Mouse (Mus musculus): ENCODE data around the gene Tmem120b. TPM values are rescaled to one million over a fixed set of nuclear protein-coding genes. Genes with fewer than 3 reads are reported as not detected.

Gene Tmem120b
- total and polyA plus RNA-seq, 3 experiments, result 0.53 to 0.93 TPM; not detected in 1

DNA sequence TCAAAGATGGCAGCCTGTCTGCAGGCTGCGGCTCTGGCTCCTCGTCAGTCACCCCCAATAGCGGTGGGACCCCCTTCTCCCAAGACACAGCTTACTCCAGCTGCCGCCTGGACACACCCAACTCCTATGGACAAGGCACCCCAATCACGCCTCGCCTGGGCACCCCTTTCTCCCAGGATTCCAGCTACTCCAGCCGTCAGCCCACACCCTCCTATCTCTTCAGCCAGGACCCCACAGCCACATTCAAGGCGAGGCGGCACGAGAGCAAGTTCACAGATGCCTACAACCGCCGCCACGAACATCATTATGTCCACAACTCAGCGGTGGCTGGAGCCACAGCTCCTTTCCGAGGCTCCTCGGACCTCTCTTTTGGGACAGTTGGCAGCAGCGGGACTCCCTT, 79.4 kb downstream of the Tmem120b start:
- Histone ChIP-seq H3K36me3 (replicated peaks) (peaks cover 89% of the 10 kb centered on the region), H3K27me3 (ENCODE audit: insufficient read depth, low read length) (no peaks in the 10 kb centered on the region), H3K9me3 (replicated peaks) (no peaks in the 10 kb centered on the region), H3K4me3 (ENCODE audit: low read depth, low read length) (peak overlapping the region; percentile 55; the same call in 1 of the 2 replicates), H3K4me1 (ENCODE audit: insufficient read depth, low read depth, low read length) (peaks cover 90% of the 10 kb centered on the region)
- TF ChIP-seq CTCF (IDR thresholded peaks at IDR 0.05; ENCODE audit: low read depth, low read length) (no peak), TAL1 (conservative IDR thresholded peaks at IDR 0.05; ENCODE audit: low read depth, low read length) (no peak), POLR2AphosphoS5 (IDR thresholded peaks at IDR 0.05; ENCODE audit: insufficient replicate concordance, low read depth, low read length) (no peak), GATA2 (IDR thresholded peaks at IDR 0.05; ENCODE audit: borderline replicate concordance, low read depth, low read length) (no peak), GATA1 (IDR thresholded peaks at IDR 0.05; ENCODE audit: borderline replicate concordance, low read length) (no peak)
- no peak for ATAC-seq (ENCODE audit: extremely low read depth, insufficient number of reproducible peaks, low FRiP score, poor library complexity, severe bottlenecking)
- no peak for DNase-seq (ENCODE audit: low spot score)

DNA sequence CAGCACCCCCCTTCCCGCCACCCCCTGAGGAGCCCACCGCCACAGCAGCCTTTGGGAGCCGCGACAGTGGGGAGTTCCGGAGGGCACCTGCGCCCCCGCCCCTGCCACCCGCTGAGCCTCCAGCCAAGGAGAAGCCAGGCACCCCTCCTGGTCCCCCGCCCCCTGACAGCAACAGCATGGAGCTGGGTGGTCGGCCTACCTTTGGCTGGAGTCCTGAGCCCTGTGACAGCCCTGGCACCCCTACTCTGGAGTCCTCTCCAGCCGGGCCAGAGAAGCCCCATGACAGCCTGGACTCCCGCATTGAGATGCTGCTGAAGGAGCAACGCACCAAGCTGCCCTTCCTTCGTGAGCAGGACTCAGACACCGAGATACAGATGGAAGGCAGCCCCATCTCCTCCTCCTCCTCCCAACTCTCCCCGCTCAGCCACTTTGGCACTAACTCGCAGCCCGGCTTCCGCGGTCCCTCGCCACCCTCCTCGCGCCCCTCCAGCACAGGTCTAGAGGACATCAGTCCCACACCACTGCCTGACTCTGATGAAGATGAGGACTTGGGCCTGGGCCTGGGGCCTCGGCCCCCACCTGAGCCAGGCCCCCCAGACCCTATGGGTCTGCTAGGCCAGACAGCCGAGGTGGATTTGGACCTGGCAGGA, 80.0 kb downstream of the Tmem120b start:
- H3K4me1 ChIP-seq (ENCODE audit: insufficient read depth, low read depth, low read length), result peaks cover 95% of the 10 kb centered on the region
- peaks cover 95% of the 10 kb centered on the region for H3K36me3 ChIP-seq (replicated peaks)
- ATAC-seq (ENCODE audit: extremely low read depth, insufficient number of reproducible peaks, low FRiP score, poor library complexity, severe bottlenecking) (no peak), DNase-seq (ENCODE audit: low spot score) (no peak)
- H3K4me3 ChIP-seq (ENCODE audit: low read depth, low read length), result peak overlapping the region; percentile 55; the same call in 1 of the 2 replicates
- TF ChIP-seq GATA2 (IDR thresholded peaks at IDR 0.05; ENCODE audit: borderline replicate concordance, low read depth, low read length), result no peak
- TF ChIP-seq POLR2AphosphoS5 (IDR thresholded peaks at IDR 0.05; ENCODE audit: insufficient replicate concordance, low read depth, low read length), result no peak
- no peak for TF ChIP-seq GATA1 (IDR thresholded peaks at IDR 0.05; ENCODE audit: borderline replicate concordance, low read length)
- TF ChIP-seq TAL1 (conservative IDR thresholded peaks at IDR 0.05; ENCODE audit: low read depth, low read length), result no peak
- no peak for TF ChIP-seq CTCF (IDR thresholded peaks at IDR 0.05; ENCODE audit: low read depth, low read length)
- no peaks in the 10 kb centered on the region for H3K27me3 ChIP-seq (ENCODE audit: insufficient read depth, low read length)
- no peaks in the 10 kb centered on the region for H3K9me3 ChIP-seq (replicated peaks)

DNA sequence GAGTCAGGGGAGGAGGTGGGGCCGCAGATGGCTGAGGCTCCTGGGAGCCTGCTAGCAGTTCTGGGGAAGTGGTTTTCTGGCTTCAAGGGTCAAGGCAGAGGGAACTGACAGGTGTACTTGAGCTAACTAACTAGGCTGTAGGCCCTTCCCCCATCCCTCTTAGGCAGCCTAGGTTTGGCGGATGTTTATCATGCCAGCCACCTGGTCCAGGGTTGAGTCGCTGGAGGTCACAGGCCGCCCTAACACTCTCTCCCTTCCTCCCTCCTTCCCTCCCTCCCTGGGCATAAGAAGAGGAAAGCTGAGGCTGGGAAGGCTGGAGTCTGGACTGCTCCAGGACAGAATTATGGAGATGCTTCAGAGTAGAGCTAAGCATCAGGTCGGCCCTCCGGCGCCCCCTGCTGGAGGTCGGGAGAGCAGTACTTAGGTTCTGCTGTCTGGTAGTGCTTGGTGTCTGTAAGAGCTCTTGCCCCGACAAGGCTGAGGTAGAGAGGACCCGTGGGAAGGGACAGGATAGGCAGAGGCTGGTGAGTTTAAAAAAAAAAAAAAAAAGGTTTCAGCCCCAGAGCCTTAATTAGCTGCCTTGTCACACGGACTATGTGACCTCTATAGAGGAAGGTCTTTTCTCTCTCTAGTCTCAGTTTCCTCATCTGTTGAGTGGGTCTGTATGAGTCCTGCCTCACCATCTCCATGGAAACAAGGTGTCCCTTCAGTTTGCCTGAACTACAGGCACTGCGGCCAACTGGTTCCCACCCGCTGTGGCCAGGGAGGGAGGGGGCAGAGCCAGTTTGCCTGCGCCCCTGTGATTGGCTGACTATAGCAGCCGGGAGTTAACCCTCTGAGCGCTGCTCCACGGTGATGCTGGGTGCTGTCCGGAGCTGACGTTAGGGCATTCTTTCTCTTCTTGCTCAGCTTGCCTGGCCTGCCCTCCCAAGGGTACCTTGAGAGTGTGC, 81.5 kb downstream of the Tmem120b start:
- Histone ChIP-seq H3K4me1 (ENCODE audit: insufficient read depth, low read depth, low read length) (peaks cover 84% of the 10 kb centered on the region), H3K36me3 (replicated peaks) (peaks cover 99% of the 10 kb centered on the region)

DNA sequence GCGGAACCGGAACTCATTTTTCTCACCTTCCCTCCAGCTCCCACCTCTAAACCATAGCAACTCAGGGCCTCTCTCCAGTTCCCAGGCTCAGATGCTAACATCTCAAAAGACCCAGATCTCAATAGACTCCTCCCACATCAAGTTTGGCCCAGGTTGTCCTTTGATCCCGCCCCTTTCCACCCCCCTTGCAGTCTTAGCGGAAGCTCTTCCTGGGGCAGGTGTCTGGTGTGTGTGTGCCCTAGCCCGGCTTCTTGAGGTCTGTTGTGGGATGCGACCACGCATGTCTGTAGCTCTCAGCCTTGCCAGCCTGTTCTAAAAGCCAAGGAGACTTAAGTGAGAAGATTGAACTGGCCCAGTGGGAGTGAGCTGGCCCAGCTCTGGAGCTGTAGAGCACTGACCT, 82.4 kb downstream of the Tmem120b start:
- DNase-seq (ENCODE audit: low spot score) (no peak), ATAC-seq (ENCODE audit: extremely low read depth, insufficient number of reproducible peaks, low FRiP score, poor library complexity, severe bottlenecking) (no peak)
- H3K36me3 ChIP-seq (replicated peaks), result peaks cover 99% of the 10 kb centered on the region
- TF ChIP-seq POLR2AphosphoS5 (IDR thresholded peaks at IDR 0.05; ENCODE audit: insufficient replicate concordance, low read depth, low read length) (no peak), TAL1 (conservative IDR thresholded peaks at IDR 0.05; ENCODE audit: low read depth, low read length) (no peak), CTCF (IDR thresholded peaks at IDR 0.05; ENCODE audit: low read depth, low read length) (no peak)
- peaks cover 78% of the 10 kb centered on the region for H3K4me1 ChIP-seq (ENCODE audit: insufficient read depth, low read depth, low read length)
- no peaks in the 10 kb centered on the region for H3K9me3 ChIP-seq (replicated peaks)
- H3K27me3 ChIP-seq (ENCODE audit: insufficient read depth, low read length), result no peaks in the 10 kb centered on the region
- peak overlapping the region; percentile 71 for H3K4me3 ChIP-seq (ENCODE audit: low read depth, low read length)

More for the DNA sequence above, 81.5 kb downstream of the Tmem120b start:
- Histone ChIP-seq H3K4me3 (ENCODE audit: low read depth, low read length) (peak overlapping the region; percentile 71), H3K9me3 (replicated peaks) (no peaks in the 10 kb centered on the region), H3K27me3 (ENCODE audit: insufficient read depth, low read length) (no peaks in the 10 kb centered on the region)
- peak; percentile 62 for DNase-seq (ENCODE audit: low spot score)
- peak; percentile 62 for ATAC-seq (ENCODE audit: extremely low read depth, insufficient number of reproducible peaks, low FRiP score, poor library complexity, severe bottlenecking)
- TF ChIP-seq GATA2 (IDR thresholded peaks at IDR 0.05; ENCODE audit: borderline replicate concordance, low read depth, low read length) (no peak), POLR2AphosphoS5 (IDR thresholded peaks at IDR 0.05; ENCODE audit: insufficient replicate concordance, low read depth, low read length) (no peak), CTCF (IDR thresholded peaks at IDR 0.05; ENCODE audit: low read depth, low read length) (peak; percentile 89), GATA1 (IDR thresholded peaks at IDR 0.05; ENCODE audit: borderline replicate concordance, low read length) (no peak), TAL1 (conservative IDR thresholded peaks at IDR 0.05; ENCODE audit: low read depth, low read length) (peak; percentile 65; the same call in 1 of the 2 replicates)

DNA sequence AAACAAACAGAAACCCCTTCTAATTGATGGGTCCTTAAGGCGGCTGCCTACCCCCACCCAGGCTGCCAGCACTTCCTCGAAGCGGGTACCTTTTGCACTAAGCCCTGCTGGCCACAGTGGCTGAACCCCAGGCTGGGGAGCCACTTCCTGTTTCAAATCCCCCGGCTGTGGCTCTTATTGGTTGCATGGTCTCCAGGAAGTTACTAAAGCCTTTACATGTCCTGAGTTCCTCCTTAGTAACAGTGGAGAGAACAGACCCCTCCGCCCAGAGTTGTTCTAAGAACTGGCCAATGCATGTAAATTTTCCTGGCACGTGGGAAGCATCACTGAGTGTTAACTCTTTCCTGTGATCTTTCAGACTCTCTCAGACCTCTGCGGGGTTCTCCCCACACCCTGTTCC, 82.9 kb downstream of the Tmem120b start:
- peak; percentile 58 for ATAC-seq (ENCODE audit: extremely low read depth, insufficient number of reproducible peaks, low FRiP score, poor library complexity, severe bottlenecking)
- DNase-seq (ENCODE audit: low spot score), result peak; percentile 79
- peaks cover 76% of the 10 kb centered on the region for H3K4me1 ChIP-seq (ENCODE audit: insufficient read depth, low read depth, low read length)

More for the DNA sequence above, 82.9 kb downstream of the Tmem120b start:
- H3K27me3 ChIP-seq (ENCODE audit: insufficient read depth, low read length), result no peaks in the 10 kb centered on the region
- TF ChIP-seq TAL1 (conservative IDR thresholded peaks at IDR 0.05; ENCODE audit: low read depth, low read length), result no peak
- TF ChIP-seq POLR2AphosphoS5 (IDR thresholded peaks at IDR 0.05; ENCODE audit: insufficient replicate concordance, low read depth, low read length), result no peak
- TF ChIP-seq CTCF (IDR thresholded peaks at IDR 0.05; ENCODE audit: low read depth, low read length), result no peak
- TF ChIP-seq GATA2 (IDR thresholded peaks at IDR 0.05; ENCODE audit: borderline replicate concordance, low read depth, low read length), result no peak
- TF ChIP-seq GATA1 (IDR thresholded peaks at IDR 0.05; ENCODE audit: borderline replicate concordance, low read length), result no peak
- H3K36me3 ChIP-seq (replicated peaks), result peaks cover 97% of the 10 kb centered on the region
- peak overlapping the region; percentile 71 for H3K4me3 ChIP-seq (ENCODE audit: low read depth, low read length)
- no peaks in the 10 kb centered on the region for H3K9me3 ChIP-seq (replicated peaks)

Measured in G1E (cell line).